Mouse (Mus musculus): Measurements from ENCODE around the gene Micall2. TPM values are rescaled to one million over a fixed set of nuclear protein-coding genes. Genes with fewer than 3 reads are reported as not detected.
"Not testable (repeated sequence)": the region's sequence is repeated elsewhere in the genome, so short reads cannot be mapped to it uniquely, and the experiment has no call there.

The Micall2 gene
- polyA plus RNA-seq, 1 experiment from 2014 or later, result 8.3 TPM

DNA sequence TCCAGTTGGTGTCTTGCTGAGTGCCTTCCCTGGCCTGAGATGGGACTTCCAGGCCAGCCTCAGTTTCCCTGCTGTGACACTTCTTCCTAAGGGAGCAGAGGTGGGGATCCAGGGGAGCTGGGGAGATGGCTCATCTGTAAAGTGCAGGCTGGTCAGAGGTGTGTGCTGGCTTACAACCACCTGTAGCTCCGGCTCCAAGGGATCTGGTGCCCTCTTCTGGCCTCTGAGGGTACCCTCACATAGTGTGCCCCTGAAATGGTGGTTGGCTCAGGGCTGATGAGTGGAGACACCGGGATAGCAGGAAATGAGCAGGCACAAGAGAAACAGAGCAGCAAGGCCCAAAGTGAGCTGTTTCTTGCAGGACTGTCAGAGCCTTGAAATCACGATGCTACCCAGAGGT is 9.6 kb upstream of the Micall2 start:
- WGBS, result 4% methylated on average over 3 of the region's 3 CpGs
- Histone ChIP-seq H3K9me3 (no peaks in the 10 kb centered on the region), H3K27me3 (replicated peaks) (no peaks in the 10 kb centered on the region), H3K36me3 (no peaks in the 10 kb centered on the region), H3K4me3 (replicated peaks) (no peak overlapping the region), H3K4me2 (replicated peaks) (no peak overlapping the region), H3K27ac (no peak overlapping the region), H3K4me1 (replicated peaks) (no peaks in the 10 kb centered on the region), H3K9ac (no peak overlapping the region)
- peak; percentile 89 for ATAC-seq

DNA sequence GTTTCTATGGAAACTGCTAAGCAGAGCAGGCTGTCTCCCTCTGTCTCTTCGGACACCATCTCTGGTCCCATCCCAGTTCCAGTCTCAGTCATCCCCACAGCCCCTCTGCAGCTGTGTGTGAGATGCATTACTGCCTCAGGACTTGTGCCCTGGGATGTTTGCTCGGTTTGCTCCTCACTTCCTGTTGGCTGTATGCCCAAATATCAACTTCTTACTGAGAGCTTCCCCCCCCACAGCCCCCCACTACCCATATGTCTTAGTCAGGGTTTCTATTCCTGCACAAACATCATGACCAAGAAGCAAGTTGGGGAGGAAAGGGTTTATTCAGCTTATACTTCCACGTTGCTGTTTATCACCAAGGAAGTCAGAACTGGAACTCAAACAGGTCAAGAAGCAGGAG is 6.5 kb upstream of the Micall2 start:
- not testable (repeated sequence) for H3K4me2 ChIP-seq (replicated peaks); ATAC-seq; H3K9ac ChIP-seq; H3K4me1 ChIP-seq (replicated peaks); H3K4me3 ChIP-seq (replicated peaks); H3K27ac ChIP-seq; H3K36me3 ChIP-seq; H3K9me3 ChIP-seq; H3K27me3 ChIP-seq (replicated peaks)
- WGBS, result 19% methylated on average over 3 of the region's 3 CpGs

DNA sequence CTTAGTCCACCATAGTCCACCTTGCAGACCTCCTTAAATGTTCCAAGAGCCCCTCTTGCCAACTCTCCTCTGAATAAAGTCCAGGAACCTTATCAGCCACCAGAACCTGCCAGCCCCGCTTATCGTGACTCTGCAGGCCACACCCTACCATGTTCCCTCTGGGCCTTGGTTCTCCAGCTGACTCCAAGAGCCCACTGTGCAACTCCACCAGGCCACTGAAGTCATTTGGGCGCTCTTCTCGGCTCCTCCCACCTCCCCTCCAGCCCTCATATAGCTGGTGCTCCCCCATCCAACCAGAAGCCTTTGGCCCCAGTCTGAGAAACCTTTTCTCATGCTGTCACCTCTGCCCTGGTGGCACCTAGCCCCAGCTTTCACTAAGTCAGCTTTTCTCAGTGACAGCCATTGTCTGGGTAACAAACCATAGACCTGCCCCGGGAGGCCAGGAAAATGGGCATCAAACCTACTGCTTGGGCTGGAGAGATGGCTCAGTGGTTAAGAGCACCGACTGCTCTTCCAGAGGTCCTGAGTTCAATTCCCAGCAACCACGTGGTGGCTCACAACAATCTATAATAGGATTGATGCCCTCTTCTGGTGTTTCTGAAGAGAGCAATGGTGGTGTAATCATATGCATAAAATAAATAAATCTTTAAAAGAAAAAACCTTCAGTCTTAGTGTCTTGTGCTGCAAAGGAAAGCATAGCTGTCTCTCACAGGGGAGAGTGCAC is 2.6 kb upstream of the Micall2 start:
- 70% methylated on average over 7 of the region's 7 CpGs for WGBS
- no peak overlapping the region for H3K9ac ChIP-seq
- H3K9me3 ChIP-seq, result no peaks in the 10 kb centered on the region
- peak overlapping the region; percentile 42; the same call in 1 of the 2 replicates for H3K4me2 ChIP-seq (replicated peaks)
- H3K4me3 ChIP-seq (replicated peaks), result no peak overlapping the region
- H3K4me1 ChIP-seq (replicated peaks), result peaks cover 34% of the 10 kb centered on the region
- no peaks in the 10 kb centered on the region for H3K36me3 ChIP-seq
- no peaks in the 10 kb centered on the region for H3K27me3 ChIP-seq (replicated peaks)
- peak; percentile 60 for ATAC-seq
- H3K27ac ChIP-seq, result peak overlapping the region; percentile 85

DNA sequence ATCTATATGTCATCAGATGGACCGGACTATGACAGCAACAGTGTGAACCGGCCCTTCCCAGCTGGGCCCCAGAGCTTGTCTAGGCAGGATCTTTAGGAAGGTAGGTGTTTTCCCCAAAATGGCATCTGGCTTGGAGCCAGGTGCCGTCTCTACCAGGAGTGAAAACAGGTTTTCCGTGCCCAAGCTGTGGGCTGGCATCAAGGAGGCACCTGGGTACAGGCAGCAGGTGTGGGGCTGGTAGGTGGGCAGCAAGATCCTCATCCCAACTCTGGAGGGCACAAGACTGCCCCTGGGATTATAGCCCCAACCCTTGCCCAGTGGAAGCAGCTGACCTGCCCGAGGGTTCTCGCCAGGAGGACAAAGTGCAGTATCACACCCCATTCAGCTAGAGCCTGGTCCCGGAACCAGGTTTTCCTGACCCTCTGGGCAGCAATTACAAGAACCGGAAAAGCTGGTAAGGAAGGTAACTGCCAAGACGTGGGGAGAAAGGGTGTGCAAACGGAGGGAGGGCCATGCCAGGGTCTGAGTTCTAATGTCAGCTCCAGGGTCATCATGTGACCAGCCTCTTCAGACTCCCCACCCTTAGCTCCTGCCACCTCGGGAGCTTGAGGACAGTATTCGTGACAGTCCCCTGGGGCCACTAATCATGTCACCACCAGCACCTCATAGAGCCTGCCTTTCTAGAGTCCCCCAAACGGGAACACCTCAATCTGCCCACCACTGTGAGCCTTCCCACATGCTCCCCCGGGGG is 1.9 kb upstream of the Micall2 start:
- no peaks in the 10 kb centered on the region for H3K9me3 ChIP-seq
- H3K36me3 ChIP-seq, result no peaks in the 10 kb centered on the region
- H3K9ac ChIP-seq, result no peak overlapping the region
- H3K4me1 ChIP-seq (replicated peaks), result peaks cover 37% of the 10 kb centered on the region
- no peaks in the 10 kb centered on the region for H3K27me3 ChIP-seq (replicated peaks)
- 62% methylated on average over 14 of the region's 14 CpGs for WGBS
- H3K4me3 ChIP-seq (replicated peaks), result no peak overlapping the region
- peak overlapping the region; percentile 42 for H3K4me2 ChIP-seq (replicated peaks)
- ATAC-seq, result peak; percentile 55
- peak overlapping the region; percentile 85 for H3K27ac ChIP-seq

DNA sequence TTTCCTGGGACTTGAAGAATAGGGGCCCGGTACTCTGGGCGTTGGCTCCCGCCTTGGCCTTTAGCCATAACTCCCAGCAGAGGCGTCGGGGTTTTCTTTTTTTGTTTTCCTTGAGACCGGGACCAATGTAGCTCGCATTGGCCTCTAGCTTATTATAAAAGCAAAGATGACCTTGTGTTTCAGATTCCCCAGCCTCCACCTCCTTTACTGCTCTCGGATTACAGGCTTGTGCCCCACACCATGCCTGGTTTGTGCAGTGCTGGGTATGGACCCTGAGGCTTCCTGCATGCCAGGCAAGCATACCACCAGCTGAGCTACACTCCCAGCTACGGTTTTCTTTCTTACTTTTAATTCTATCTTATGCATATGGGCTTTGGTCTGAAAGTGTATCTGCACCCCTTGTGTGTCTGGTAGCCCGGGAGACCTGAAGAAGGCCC is 386 bp upstream of the Micall2 start:
- Histone ChIP-seq H3K27ac (peak overlapping the region; percentile 85), H3K36me3 (no peaks in the 10 kb centered on the region), H3K4me1 (replicated peaks) (peaks cover 45% of the 10 kb centered on the region), H3K4me3 (replicated peaks) (0 out of 2 replicates have a peak overlapping the region, but pooled peaks have one; percentile 15), H3K9me3 (no peaks in the 10 kb centered on the region), H3K4me2 (replicated peaks) (peak overlapping the region; percentile 98), H3K27me3 (replicated peaks) (no peaks in the 10 kb centered on the region), H3K9ac (0 out of 2 replicates have a peak overlapping the region, but pooled peaks have one; percentile 20)
- 13% methylated on average over 10 of the region's 10 CpGs for WGBS
- peak; percentile 31 for ATAC-seq

DNA sequence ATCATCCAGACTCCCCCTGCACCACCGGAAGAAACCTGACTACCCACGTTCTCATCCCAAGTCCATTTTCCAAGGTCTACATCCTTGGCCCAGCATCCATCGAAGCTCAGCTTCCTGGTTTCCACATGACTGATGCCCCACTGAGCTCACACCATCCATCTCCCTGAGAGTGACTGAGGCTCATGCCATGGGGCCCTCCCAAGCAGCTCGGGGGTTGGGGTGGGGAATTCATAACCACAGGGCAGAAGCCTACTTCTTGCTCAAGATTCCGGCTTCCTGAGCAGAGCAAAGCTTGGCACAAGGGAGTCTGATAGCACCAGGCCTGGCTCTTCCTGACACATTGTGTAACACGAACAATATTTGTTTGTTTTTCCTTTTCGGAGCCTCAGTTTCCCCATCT is 1.4 kb downstream of the Micall2 start:
- 81% methylated on average over 7 of the region's 7 CpGs for WGBS
- no peaks in the 10 kb centered on the region for H3K9me3 ChIP-seq
- H3K4me2 ChIP-seq (replicated peaks), result peak overlapping the region; percentile 98
- H3K27ac ChIP-seq, result no peak overlapping the region
- H3K4me1 ChIP-seq (replicated peaks), result peaks cover 62% of the 10 kb centered on the region
- no peaks in the 10 kb centered on the region for H3K27me3 ChIP-seq (replicated peaks)
- H3K4me3 ChIP-seq (replicated peaks), result no peak overlapping the region
- H3K9ac ChIP-seq, result no peak overlapping the region
- ATAC-seq, result no peak
- no peaks in the 10 kb centered on the region for H3K36me3 ChIP-seq

DNA sequence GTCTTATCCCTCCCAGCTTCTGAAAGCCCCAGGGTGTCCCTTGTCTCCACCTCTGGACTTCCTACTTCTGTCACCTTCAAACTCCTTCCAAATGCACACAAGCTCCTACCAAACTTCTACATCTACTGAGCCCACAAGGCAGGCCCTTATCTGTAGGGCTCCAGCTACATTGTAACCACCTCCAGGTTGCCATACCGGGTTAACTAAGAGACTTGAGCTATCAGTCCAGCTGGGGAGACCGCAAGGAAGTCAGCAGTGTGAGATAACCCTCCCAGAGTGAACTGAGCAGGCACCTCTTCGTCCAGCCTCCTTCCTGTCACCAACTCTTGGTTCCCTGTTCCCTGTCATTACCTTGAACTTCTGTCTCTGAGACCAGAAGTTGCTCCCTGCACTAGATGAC is 2.1 kb downstream of the Micall2 start:
- 51% methylated on average over 3 of the region's 3 CpGs for WGBS
- H3K4me1 ChIP-seq (replicated peaks), result peaks cover 62% of the 10 kb centered on the region
- H3K4me2 ChIP-seq (replicated peaks), result peak overlapping the region; percentile 98; the same call in 1 of the 2 replicates
- H3K36me3 ChIP-seq, result no peaks in the 10 kb centered on the region
- no peak for ATAC-seq
- peak overlapping the region; percentile 23; the same call in 1 of the 2 replicates for H3K27ac ChIP-seq
- H3K27me3 ChIP-seq (replicated peaks), result no peaks in the 10 kb centered on the region
- no peak overlapping the region for H3K4me3 ChIP-seq (replicated peaks)
- H3K9ac ChIP-seq, result no peak overlapping the region; the same call in 1 of the 2 replicates
- H3K9me3 ChIP-seq, result no peaks in the 10 kb centered on the region

DNA sequence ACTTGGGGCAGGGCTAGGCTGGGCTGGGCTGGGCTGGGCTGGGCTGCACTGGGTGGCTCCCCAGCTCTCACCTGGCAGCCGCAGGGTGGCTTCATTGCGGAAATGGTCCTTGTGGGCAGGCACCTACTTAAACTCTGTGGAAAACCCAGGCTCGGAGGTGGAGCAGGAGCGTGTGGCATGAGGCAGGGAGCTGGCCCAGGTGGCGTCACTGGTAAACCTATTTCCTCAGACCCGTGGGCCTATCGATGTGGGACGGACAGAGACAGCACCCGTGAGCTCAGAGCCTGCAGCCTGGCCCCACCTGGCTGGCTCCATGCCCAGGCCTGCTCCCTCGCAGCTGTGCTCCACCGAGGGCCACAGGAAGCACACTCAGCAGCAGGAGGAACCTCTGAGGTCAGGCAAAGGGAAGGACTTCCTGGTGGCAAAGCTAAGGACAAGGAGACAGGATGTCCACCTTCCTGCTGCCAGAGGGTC is 3.5 kb downstream of the Micall2 start:
- Histone ChIP-seq H3K27ac (peak overlapping the region; percentile 78), H3K4me2 (replicated peaks) (peak overlapping the region; percentile 38; the same call in 1 of the 2 replicates), H3K9ac (no peak overlapping the region), H3K36me3 (no peaks in the 10 kb centered on the region), H3K9me3 (no peaks in the 10 kb centered on the region), H3K4me1 (replicated peaks) (peaks cover 58% of the 10 kb centered on the region), H3K27me3 (replicated peaks) (no peaks in the 10 kb centered on the region), H3K4me3 (replicated peaks) (0 out of 2 replicates have a peak overlapping the region, but pooled peaks have one; percentile 3)
- 41% methylated on average over 11 of the region's 11 CpGs for WGBS
- ATAC-seq, result peak; percentile 54

DNA sequence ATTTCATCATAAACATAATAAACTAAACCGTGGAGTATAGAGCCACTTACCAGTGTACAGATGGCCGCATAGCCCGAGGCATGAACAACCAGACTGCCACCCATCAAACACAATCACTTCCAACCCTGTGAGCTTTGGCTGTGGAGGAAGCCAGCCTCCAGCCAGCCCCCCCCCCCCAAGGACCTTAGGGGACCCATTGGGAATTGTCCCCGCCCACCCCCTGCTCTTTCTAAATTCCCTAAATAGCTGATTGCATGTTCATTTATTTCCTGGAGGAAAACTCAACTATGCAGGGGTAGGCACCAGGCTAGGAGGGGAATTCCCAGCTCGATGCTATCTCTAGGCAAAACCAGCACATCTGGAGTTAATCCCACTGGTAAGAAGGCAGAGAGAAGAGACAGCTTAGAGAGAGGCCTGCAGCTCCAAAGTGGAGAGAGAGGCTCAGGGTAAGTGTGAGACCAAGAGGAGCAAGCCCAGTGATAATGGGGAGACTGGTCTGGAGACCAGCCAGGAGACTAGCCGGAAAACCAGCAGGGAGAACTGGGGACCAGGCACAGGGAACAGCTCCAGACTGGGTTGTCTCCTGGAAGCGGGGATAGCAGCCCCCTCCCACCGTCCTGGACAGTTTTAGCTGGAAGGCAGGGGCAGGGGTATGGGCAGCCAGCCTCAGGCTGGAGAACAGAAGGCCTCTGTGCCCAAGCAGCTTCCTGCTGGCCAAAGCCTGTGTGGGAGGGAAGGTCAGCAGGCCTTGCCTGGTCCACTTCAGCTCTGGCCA is 5.2 kb downstream of the Micall2 start:
- Histone ChIP-seq H3K4me2 (replicated peaks) (peak overlapping the region; percentile 11; the same call in 1 of the 2 replicates), H3K27ac (peak overlapping the region; percentile 67), H3K36me3 (no peaks in the 10 kb centered on the region), H3K27me3 (replicated peaks) (no peaks in the 10 kb centered on the region), H3K9ac (peak overlapping the region; percentile 11; the same call in 1 of the 2 replicates), H3K9me3 (no peaks in the 10 kb centered on the region), H3K4me1 (replicated peaks) (peaks cover 46% of the 10 kb centered on the region), H3K4me3 (replicated peaks) (no peak overlapping the region)
- WGBS, result 48% methylated on average over 8 of the region's 8 CpGs
- ATAC-seq, result no peak

DNA sequence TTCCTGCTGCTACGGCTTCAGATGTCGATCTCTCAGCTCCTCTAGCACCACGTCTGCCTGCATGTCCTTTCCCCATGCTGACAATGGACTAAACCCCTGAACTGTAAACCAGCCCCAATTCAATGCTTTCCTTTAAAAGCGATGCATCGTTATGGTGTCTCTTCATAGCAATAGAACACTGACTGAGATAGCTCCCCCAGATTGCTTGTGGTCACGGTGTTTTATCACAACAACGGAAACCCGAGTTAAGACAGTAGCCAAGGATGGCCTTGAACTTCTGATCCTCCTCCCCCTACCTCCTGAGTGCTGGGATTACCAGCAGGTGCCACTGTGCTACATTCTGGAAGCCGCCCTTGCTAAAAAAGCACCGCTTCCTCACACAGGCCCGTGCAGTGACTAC is 8.9 kb downstream of the Micall2 start:
- H3K9me3 ChIP-seq, result no peaks in the 10 kb centered on the region
- no peak overlapping the region for H3K4me2 ChIP-seq (replicated peaks)
- H3K9ac ChIP-seq, result no peak overlapping the region
- H3K27ac ChIP-seq, result no peak overlapping the region
- H3K4me3 ChIP-seq (replicated peaks), result no peak overlapping the region
- no peak for ATAC-seq
- WGBS, result 81% methylated on average over 11 of the region's 11 CpGs
- H3K27me3 ChIP-seq (replicated peaks), result no peaks in the 10 kb centered on the region
- H3K36me3 ChIP-seq, result no peaks in the 10 kb centered on the region
- H3K4me1 ChIP-seq (replicated peaks), result peaks cover 26% of the 10 kb centered on the region

DNA sequence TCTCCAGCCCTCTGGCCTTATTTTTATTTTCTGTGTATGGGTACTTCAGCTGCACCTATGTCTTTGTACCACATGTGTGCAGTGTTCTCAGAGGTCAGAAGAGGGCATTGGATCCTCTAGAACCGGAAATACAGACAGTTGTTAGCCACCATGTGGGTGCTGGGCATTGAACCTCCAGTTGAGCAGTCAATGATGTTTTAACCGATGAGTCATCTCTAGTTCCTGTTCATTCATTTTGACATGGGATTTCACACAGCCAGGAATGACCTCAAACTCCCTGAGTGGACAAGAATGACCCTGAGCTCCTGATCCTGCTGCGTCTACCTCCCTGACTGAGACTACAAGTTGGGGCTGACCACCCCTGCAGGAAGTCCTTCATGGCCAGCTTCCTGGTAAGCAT is 9.9 kb downstream of the Micall2 start:
- Histone ChIP-seq H3K4me1 (replicated peaks) (peaks cover 22% of the 10 kb centered on the region), H3K27me3 (replicated peaks) (no peaks in the 10 kb centered on the region), H3K27ac (no peak overlapping the region), H3K4me2 (replicated peaks) (no peak overlapping the region), H3K4me3 (replicated peaks) (no peak overlapping the region), H3K36me3 (no peaks in the 10 kb centered on the region), H3K9me3 (no peaks in the 10 kb centered on the region), H3K9ac (no peak overlapping the region)
- 85% methylated on average over 3 of the region's 3 CpGs for WGBS
- no peak for ATAC-seq

Data from intestine, embryonic 15.5 days (tissue).